Mouse (Mus musculus): ENCODE data around the gene Gm7347.
"Not testable (repeated sequence)": the region's sequence is repeated elsewhere in the genome, so short reads cannot be mapped to it uniquely, and the experiment has no call there.

Gene Gm7347

GRCm38 (mm10) chr5:26058481-26058880 is at the start of gene Gm7347:
Gm7347 (minus strand) TSS chr5:26058581.
- not testable (repeated sequence) for DNase-seq (ENCODE audit: low read depth, low spot score)

GRCm38 (mm10) chr5:26105262-26105661 is 46.9 kb upstream of the Gm7347 start, which contains the start of gene 5031410I06Rik:
5031410I06Rik (minus strand) TSS chr5:26105362.
- DNase-seq (ENCODE audit: low read depth, low spot score), result not testable (repeated sequence)

- not testable (repeated sequence) for DNase-seq (ENCODE audit: low read depth, low spot score)
Measured at GRCm38 (mm10) chr5:26089191-26089590, 30.8 kb upstream of the Gm7347 start, which contains the start of gene Gm10471. Gm10471 (minus strand) TSS chr5:26089291.

GRCm38 (mm10) chr5:26079023-26079422 is 20.6 kb upstream of the Gm7347 start:
- DNase-seq (ENCODE audit: low read depth, low spot score), result not testable (repeated sequence)

GRCm38 (mm10) chr5:26070716-26071115 is 12.3 kb upstream of the Gm7347 start:
- no peak for DNase-seq (ENCODE audit: low read depth, low spot score)

- DNase-seq (ENCODE audit: low read depth, low spot score), result not testable (repeated sequence)
Measured at GRCm38 (mm10) chr5:26039458-26039857, 18.9 kb downstream of the Gm7347 start, which contains the start of gene Speer4a. Speer4a (minus strand) TSS chr5:26039558.

GRCm38 (mm10) chr5:26022816-26023215 is 35.6 kb downstream of the Gm7347 start, which contains the start of gene Gm5862:
Gm5862 (minus strand) TSS chr5:26022916.
- not testable (repeated sequence) for DNase-seq (ENCODE audit: low read depth, low spot score)

- DNase-seq (ENCODE audit: low read depth, low spot score), result not testable (repeated sequence)
Measured at GRCm38 (mm10) chr5:26007697-26008096, 50.7 kb downstream of the Gm7347 start.

GRCm38 (mm10) chr5:26006937-26007695 is 51.3 kb downstream of the Gm7347 start:
- not testable (repeated sequence) for DNase-seq (ENCODE audit: low read depth, low spot score)

GRCm38 (mm10) chr5:26004698-26005097 is 53.7 kb downstream of the Gm7347 start, which contains the start of gene Gm1979:
Gm1979 (minus strand) TSS chr5:26004798.
- not testable (repeated sequence) for DNase-seq (ENCODE audit: low read depth, low spot score)

Data from retina, adult 2 months (tissue).